Mouse (Mus musculus) layer of hippocampus, adult 18-20 months (tissue): ENCODE data around the gene Crybb1. TPM values are rescaled to one million over a fixed set of nuclear protein-coding genes. Genes with fewer than 3 reads are reported as not detected.

Experiments
- DNase-seq, 2 experiments: peaks; one replicate each; pipeline ENCODE4 v3.0.0; 2022; ENCODE audit warnings: low spot score in 2 of 2
- total RNA-seq, 2 experiments: library from RNA; stranded (reverse); gene quantifications; 2 replicates each; pipeline ENCODE4 v1.2.3; 2021

Crybb1 gene
- total RNA-seq, 2 experiments from 2014 or later = 8.5 to 9.2 TPM

DNA sequence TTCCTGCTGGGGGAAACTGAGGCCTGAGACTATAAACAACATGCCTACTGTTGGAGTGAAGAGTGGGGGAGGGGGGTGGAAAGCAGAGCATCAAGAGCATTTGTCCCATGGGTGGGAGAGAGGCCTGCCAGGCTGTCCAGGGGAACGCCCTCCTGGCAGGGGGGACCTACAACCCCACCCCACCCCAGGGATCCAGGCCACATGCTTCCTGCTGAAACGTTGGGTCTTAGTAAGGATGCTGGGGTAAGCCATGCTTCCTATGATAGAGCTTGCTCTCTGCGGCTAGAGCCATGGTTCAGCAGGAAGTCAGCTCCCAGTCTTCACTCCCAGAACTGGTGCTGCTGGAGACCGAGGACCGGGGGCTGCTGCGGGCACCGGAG is 28.6 kb downstream of the Crybb1 start:
- DNase-seq = no peak

DNA sequence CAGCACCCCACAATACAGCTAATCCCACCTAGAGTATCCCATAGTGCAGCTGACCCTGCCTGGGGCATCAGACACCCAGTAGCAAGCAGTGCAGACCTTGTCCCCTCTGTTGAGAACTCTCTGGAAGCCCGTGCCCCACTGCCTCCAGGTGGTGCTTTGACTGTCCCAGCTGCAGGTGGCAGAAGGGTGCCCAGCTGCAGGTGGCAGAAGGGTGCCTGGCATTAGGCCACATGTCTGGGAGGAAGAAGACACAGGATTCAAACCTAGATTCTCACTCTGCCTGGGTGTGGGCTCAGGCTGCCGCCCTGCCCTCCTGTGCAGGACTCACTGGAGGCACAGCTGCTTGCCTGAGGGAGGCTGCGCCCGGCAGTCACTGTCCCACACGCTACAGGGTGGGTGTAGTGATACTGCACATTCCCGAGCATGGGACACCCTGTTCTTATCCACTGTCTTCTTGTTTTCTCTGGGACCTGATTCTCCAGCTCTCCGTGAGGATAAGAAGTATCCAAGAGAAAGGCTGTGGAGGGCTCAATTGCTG is 30.0 kb downstream of the Crybb1 start:
- no peak for DNase-seq

GRCm38 (mm10) chr5:112286608-112286983 is 31.0 kb downstream of the Crybb1 start:
- DNase-seq = no peak

DNA sequence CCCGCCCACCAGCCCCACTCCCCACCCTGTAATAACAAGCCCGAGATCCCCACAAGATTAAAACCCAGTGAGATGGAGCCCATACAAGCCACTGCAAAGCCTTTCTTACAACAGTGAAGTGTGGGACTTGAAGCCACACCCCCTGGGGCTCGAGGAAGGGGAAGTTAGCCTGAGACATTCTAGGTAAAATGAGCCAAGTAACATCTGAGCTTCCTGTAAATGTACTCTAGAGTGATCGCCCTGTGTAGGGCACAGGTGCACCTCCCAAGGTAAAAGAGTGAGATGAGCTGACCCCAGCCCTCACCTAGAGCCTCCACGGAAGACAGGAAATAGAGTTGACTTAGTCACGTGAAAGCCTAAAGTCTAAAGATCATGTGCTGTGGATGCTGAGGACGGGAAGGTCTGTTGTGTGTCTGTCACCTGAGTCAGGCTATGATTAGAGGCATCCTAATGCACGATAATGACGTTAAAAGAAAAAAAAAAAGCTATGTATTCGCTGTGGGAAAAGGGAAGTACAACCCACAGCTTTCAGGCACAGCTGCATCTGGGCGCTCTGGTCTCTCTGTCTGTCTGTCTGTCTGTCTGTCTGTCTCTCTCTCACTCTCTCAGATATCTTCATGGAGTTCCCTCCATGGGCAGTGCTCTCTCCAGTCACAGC is 31.5 kb downstream of the Crybb1 start:
- no peak for DNase-seq

DNA sequence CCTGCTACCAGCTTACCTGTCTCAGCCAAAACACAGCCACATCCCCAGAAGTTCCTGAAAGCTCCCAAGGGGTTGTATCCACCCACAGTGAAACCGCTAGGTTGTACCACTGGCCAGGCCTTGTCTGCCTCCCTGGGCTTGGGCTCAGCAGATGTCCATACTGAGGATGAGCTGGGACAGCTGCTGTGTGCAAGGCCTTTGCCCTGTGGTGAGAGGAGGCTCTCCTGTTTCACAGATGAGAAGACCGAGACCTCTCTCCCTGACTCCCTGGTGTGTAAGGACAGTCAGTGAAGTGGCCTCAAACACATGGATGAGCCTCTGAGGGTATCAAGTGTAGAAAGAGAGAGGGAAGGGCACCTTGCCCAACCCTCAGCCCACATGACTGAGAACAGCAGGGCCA is 32.0 kb downstream of the Crybb1 start:
- DNase-seq = no peak

DNA sequence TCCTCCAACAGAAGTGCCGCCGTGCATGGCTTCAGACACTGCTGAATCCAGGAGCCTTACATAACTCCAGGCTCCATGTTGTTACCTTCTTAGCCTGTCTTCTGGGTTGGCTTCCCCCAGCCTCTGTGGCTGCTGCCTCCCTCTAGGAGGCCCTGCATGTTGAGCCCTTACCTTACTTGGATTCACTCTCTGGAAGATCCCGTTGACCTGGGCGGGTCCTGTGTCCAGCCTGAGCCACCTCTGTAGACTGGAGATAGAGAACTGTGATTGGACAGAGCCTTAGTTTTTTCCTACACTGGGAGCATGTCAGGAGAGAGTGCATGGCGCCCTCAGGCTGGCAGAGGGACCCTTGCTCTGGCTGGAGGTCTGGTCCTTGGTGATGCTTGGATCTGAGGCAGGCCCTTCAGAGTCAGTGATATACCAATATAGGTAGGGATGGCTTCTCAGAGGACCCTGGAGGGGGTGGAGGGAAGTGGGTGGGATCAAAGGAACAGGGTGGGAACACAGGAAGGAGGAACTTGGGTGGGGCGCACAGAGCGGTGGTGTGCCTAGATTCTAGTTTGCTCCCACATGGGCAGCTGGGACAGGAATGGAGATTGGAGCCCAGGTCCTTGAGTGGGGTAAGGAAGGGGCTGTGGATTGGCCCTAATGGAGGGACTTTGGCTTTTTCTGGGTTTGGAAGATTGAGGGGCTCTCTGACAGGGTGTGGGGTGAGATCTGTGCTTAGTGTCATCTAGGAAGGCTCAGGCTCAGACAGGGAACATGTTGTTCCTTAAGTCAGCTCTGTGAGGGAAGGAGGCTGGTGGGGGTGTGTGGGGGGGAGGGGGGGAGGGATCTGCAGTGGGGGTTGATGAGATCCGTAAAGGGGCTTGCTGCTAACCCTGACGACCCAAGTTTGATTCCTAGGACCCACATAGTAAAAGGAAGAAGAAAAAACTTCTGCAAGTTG is 32.9 kb downstream of the Crybb1 start:
- no peak for DNase-seq

DNA sequence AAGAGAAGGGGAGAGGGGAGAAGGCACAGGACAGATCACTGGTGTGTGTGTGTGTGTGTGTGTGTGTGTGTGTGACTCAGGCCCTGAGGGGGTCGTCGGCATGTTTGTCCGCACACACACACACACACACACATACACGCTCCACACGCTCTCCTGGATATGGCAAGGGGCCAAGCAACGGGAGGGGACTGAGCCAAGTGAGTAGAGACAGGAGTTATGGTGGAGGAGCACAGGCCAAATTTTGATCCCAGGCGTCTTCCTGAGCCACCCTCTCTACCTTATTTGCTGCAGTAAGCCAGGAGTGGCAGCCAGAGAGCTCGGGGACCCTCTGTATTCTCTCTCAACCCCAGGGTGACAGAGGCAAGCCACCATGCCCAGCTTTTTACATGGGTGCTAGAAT is 33.6 kb downstream of the Crybb1 start:
- no peak for DNase-seq

DNA sequence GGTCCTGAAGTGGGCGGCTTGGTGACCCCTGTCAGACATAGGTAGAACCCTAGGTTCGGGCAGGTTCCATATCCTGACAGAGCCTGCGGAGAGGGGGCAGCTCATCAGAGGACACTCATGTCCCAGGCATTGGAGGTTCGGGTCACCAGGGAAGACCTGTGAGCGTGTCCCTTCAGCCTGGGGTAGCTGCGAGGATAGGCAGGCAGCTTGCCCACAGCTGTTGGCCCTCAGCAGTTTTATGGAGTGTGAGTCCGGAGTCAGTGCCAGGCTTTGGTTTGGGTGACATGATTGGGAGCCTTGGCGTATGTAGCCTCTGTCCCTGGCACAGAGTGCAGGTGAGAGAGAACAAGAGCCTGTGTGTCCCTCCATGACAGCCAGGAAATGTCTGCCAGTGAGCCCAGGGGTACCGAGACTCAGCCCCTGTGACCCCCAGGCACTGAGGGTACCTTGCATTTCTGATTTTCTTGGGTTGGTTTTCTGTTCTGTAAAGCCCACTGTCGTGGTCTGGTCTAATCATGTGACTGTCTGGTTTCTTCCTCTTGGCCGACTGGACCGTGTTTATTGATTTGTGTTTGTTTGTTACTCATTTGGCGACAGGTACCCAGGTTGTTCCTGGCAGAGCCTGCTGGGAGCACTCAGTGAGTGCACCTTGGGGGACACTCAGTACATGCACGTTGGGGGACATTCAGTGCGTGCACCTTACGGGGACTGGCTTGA is 34.4 kb downstream of the Crybb1 start:
- no peak for DNase-seq

DNA sequence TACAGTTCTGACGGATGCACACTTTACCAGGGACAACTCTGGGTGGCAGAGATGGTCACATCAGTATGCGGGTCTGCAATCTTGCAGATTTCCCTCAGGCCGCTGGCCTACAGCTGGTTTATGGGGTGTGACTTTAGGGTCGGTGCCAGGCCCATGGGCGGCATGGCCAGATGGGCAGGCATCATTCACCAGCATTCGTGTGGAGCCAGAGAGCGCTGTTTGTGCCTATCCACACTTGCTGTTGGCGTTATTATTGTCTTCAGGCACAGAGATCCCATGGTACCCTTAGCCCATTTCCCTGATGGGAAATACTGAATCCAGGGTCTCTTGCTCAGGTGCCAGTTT is 34.9 kb downstream of the Crybb1 start:
- DNase-seq = no peak

GRCm38 (mm10) chr5:112291866-112292265 is 36.3 kb downstream of the Crybb1 start:
- no peak for DNase-seq

- no peak for DNase-seq
Measured at GRCm38 (mm10) chr5:112292343-112292980, 36.8 kb downstream of the Crybb1 start.

DNA sequence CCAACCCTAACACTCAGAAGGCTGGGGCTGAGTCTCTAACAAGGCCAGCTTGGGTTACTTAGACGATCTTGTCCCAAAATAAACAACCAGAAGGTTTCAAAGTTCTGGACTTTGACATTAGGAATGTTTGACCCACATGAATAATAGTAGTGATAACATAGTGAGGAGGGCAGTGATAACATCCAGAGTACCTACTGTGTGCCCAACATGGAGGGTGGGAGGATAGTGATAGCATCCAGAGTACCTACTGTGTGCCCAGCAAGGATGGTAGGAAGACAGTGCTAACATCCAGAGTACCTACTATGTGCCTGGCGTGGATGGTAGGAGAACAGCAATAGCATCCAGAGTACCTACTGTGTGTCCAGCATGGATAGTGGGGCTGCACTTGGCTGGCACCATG is 38.2 kb downstream of the Crybb1 start:
- DNase-seq = no peak

GRCm38 (mm10) chr5:112294696-112295095 is 39.1 kb downstream of the Crybb1 start:
- DNase-seq = no peak

DNA sequence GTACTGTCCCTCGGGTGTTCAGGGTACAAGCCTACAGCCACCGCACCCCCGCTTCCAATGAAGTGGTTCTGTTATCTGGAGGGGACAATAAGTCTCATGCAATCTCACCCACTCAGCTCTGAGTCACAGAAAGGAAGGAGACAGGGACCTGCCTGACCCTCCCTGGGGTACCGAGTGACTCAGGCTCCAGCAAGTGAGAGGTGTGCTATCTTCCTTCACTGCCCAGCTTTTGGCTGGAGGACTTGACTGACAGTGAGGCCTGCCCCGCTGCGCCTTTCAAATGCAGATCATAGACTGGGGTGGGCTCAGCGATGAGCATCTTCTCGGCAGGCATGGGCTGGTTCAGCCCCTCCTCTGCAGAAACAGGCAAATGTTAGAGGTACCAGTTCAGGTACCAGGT is 39.5 kb downstream of the Crybb1 start:
- no peak for DNase-seq

- no peak for DNase-seq
Measured at GRCm38 (mm10) chr5:112295564-112295963, 39.9 kb downstream of the Crybb1 start.

GRCm38 (mm10) chr5:112296404-112297181 is 41.0 kb downstream of the Crybb1 start:
- DNase-seq = no peak

DNA sequence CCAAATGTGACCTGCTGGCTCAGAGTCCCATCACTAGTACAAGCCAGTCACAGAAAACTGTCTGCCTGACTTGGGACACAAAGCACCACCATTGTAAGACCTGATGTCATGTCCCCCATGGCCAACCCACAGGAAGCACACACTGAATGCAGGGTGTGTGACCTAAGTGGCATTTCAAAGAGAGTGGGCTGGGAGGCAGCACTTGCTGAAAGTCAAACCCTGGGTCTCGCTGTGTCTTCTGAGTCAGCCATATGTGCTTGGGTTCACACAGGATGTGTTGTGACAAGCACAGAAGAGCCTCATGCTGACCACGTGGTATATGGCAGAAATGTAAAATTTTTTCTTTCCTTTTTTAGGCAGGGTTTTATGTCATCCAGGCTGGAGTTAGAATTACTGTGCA is 41.6 kb downstream of the Crybb1 start:
- DNase-seq = no peak

DNA sequence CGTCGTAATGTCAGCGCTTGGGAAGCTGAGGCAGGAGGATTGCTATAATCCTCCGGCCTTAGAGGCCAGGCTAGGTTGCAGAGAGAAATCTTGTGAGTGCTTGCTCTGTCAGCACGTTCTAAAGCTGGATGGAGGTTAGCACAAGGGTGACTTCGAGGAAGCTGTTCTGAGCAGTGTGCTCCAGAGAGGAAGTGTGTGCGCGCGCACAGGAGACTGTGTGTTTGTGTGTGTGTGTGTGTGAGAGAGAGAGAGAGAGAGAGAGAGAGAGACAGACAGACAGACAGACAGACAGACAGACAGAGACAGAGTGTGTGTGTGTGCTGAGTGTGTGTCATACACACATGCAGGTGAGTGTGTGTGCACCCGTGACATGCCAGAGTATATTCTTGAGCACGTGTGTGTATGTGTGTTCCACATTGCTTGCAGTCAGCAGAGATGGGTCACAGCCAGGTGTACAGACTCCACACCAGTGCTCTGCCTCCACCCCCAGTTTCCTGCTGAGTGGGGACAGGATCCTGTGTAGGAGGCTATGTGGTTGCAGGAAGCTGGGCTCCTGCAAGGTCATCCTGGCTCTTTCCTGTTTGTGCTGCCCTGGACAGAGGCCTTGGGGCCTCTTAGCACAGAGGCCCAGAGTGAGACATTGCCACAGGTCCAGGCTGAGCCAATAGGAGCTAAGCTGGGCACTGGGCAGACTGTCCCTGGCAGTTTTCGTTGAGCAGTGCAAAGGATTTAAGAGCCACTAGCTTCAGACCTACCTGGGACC is 42.8 kb downstream of the Crybb1 start:
- no peak for DNase-seq

DNA sequence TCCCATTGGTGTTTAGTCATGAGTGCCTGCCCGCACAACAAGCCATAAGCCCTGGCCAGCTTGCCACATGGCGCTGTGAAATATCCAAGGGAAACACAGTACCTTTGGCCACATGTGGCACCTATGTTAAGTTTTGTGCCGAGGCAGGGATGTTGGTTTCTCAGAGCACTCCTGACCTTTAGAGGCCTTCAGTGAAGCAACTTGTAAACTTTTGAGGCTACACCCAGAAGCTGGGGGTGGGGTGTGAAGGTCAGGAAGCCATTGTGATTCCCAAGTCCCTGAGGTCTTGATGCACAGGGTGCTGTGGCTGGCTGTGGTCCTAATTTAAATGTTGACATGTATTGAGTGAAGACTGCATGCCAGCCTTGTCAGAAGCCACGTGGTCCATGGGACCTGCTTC is 43.8 kb downstream of the Crybb1 start:
- DNase-seq = no peak

DNA sequence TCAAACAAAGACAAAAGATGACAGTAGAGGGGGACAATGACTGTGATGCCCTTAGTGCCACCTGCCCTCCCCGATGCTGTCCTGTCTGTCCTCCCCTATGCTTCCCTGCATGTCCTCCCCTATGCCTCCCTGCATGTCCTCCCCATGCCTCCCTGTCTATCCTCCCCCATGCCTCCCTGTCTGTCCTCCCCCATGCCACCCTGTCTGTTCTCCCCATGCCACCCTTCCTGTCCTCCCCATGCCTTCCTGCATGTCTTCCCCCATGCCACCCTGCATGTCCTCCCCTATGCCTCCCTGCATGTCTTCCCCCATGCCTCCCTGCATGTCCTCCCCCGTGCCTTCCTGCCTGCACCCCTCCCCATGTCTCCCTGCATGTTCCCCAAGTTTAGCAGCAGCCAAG is 44.5 kb downstream of the Crybb1 start:
- DNase-seq = no peak
